ENCODE assay signal across 20 mouse cellular contexts in genomic region chr12:111203945-111204344, GRCm38 (mm10). TPM values are rescaled to one million over a fixed set of nuclear protein-coding genes. Genes with fewer than 3 reads are reported as not detected.
DNase-seq lines count a peak whose midpoint lies in the region; ATAC-seq lines count a peak whose summit lies in the region.
"Had no signal": no experiment of that assay in that cellular context is flagged by ENCODE, and none has a peak within 500 bp of the region (broad histone marks: within the 10 kb centered on the region; RNA-seq: fewer than 3 reads in every experiment).

No protein-coding gene starts in this region.

- H3K4me1 ChIP-seq in hindbrain, embryonic 15.5 days (replicated peaks) = peaks cover 21% of the 10 kb centered on the region
- peaks cover 12% of the 10 kb centered on the region for H3K4me1 ChIP-seq in hindbrain, embryonic 10.5 days (replicated peaks)
- H3K4me1 ChIP-seq in midbrain, embryonic 14.5 days (ENCODE audit: control insufficient read depth, insufficient read depth, low read length) = peaks cover 7% of the 10 kb centered on the region
- peaks cover 12% of the 10 kb centered on the region for H3K4me1 ChIP-seq in midbrain, embryonic 10.5 days
- peaks cover 20% of the 10 kb centered on the region for H3K4me1 ChIP-seq in midbrain, embryonic 15.5 days

- no peak overlapping the region for H3K4me3 ChIP-seq in hindbrain, embryonic 15.5 days
- no peak overlapping the region for H3K4me3 ChIP-seq in hindbrain, embryonic 10.5 days
- no peak overlapping the region for H3K4me3 ChIP-seq in midbrain, embryonic 14.5 days (replicated peaks; ENCODE audit: low read depth, low read length)
- H3K4me3 ChIP-seq in midbrain, embryonic 10.5 days = no peak overlapping the region
- no peak overlapping the region for H3K4me3 ChIP-seq in midbrain, embryonic 15.5 days
- H3K4me3 ChIP-seq: embryonic facial prominence, embryonic 12.5 days; heart, embryonic 10.5 days had no signal

- peak; percentile 12 for DNase-seq in embryo, embryonic 11 days
- no peak for DNase-seq in embryo, embryonic 10.5 days (ENCODE audit: low spot score)
- no peak for DNase-seq in hindbrain, embryonic 10.5 days (ENCODE audit: low spot score)
- peak; percentile 73 for DNase-seq in midbrain, embryonic 14.5 days
- no peak for DNase-seq in midbrain, embryonic 10.5 days (ENCODE audit: low spot score)
- no peak for DNase-seq in adrenal gland, postnatal 14 days
- DNase-seq: adrenal gland, postnatal 25 days; cerebellum, postnatal 25 days; gastrocnemius, postnatal 25 days; heart, postnatal 14 days; kidney, postnatal 14 days; liver; lung, adult 2 months had no signal

- no peak overlapping the region for H3K4me2 ChIP-seq in hindbrain, embryonic 15.5 days
- H3K4me2 ChIP-seq in midbrain, embryonic 14.5 days (ENCODE audit: low read length) = no peak overlapping the region
- no peak overlapping the region for H3K4me2 ChIP-seq in midbrain, embryonic 15.5 days
- H3K4me2 ChIP-seq: embryonic facial prominence, embryonic 12.5 days had no signal

- H3K27ac ChIP-seq in hindbrain, embryonic 15.5 days (replicated peaks) = peak overlapping the region; percentile 13; the same call in 1 of the 2 replicates
- H3K27ac ChIP-seq in hindbrain, embryonic 10.5 days = no peak overlapping the region
- 0 out of 2 replicates have a peak overlapping the region, but pooled peaks have one; percentile 55 for H3K27ac ChIP-seq in midbrain, embryonic 14.5 days (replicated peaks; ENCODE audit: low read depth, low read length)
- no peak overlapping the region for H3K27ac ChIP-seq in midbrain, embryonic 10.5 days (replicated peaks)
- H3K27ac ChIP-seq in midbrain, embryonic 15.5 days = peak overlapping the region; percentile 49
- H3K27ac ChIP-seq: embryonic facial prominence, embryonic 12.5 days; heart, embryonic 10.5 days had no signal

- H3K9me3 ChIP-seq in hindbrain, embryonic 15.5 days = no peaks in the 10 kb centered on the region
- H3K9me3 ChIP-seq in hindbrain, embryonic 10.5 days = no peaks in the 10 kb centered on the region
- no peaks in the 10 kb centered on the region for H3K9me3 ChIP-seq in midbrain, embryonic 14.5 days (ENCODE audit: control insufficient read depth, low read length)
- H3K9me3 ChIP-seq in midbrain, embryonic 10.5 days (replicated peaks) = no peaks in the 10 kb centered on the region
- no peaks in the 10 kb centered on the region for H3K9me3 ChIP-seq in midbrain, embryonic 15.5 days
- H3K9me3 ChIP-seq: embryonic facial prominence, embryonic 12.5 days; heart, embryonic 10.5 days had no signal

- WGBS in hindbrain, embryonic 15.5 days = 31% methylated on average over 3 of the region's 3 CpGs
- WGBS in hindbrain, embryonic 10.5 days = 68% methylated on average over 3 of the region's 3 CpGs
- WGBS in midbrain, embryonic 14.5 days = 32% methylated on average over 3 of the region's 3 CpGs
- WGBS in midbrain, embryonic 10.5 days = 74% methylated on average over 3 of the region's 3 CpGs
- WGBS in midbrain, embryonic 15.5 days = 42% methylated on average over 3 of the region's 3 CpGs

- no peak for ATAC-seq in hindbrain, embryonic 15.5 days (ENCODE audit: low FRiP score, low read depth)
- ATAC-seq in midbrain, embryonic 14.5 days (ENCODE audit: low FRiP score, low TSS enrichment) = no peak
- no peak; the same call in 1 of the 2 replicates for ATAC-seq in midbrain, embryonic 15.5 days (replicated peaks)
- ATAC-seq: intestine, postnatal 0 days had no signal

- no peak overlapping the region for H3K9ac ChIP-seq in hindbrain, embryonic 15.5 days
- no peak overlapping the region for H3K9ac ChIP-seq in midbrain, embryonic 14.5 days (replicated peaks; ENCODE audit: low read length)
- H3K9ac ChIP-seq in midbrain, embryonic 15.5 days = no peak overlapping the region
- H3K9ac ChIP-seq: embryonic facial prominence, embryonic 12.5 days had no signal

- H3K27me3 ChIP-seq in hindbrain, embryonic 15.5 days = no peaks in the 10 kb centered on the region
- H3K27me3 ChIP-seq in hindbrain, embryonic 10.5 days (ENCODE audit: insufficient read depth, poor library complexity, severe bottlenecking) = no peaks in the 10 kb centered on the region
- no peaks in the 10 kb centered on the region for H3K27me3 ChIP-seq in midbrain, embryonic 14.5 days (ENCODE audit: control insufficient read depth, insufficient read depth, low read length)
- H3K27me3 ChIP-seq in midbrain, embryonic 10.5 days (ENCODE audit: low read depth, poor library complexity, severe bottlenecking) = no peaks in the 10 kb centered on the region
- H3K27me3 ChIP-seq in midbrain, embryonic 15.5 days (replicated peaks) = no peaks in the 10 kb centered on the region
- H3K27me3 ChIP-seq: CH12.LX; embryonic facial prominence, embryonic 12.5 days had no signal

- no peaks in the 10 kb centered on the region for H3K36me3 ChIP-seq in hindbrain, embryonic 15.5 days
- peaks cover 13% of the 10 kb centered on the region; the same call in 1 of the 2 replicates for H3K36me3 ChIP-seq in hindbrain, embryonic 10.5 days
- H3K36me3 ChIP-seq in midbrain, embryonic 14.5 days (ENCODE audit: control insufficient read depth, insufficient read depth, low read length) = no peaks in the 10 kb centered on the region
- H3K36me3 ChIP-seq in midbrain, embryonic 10.5 days = peaks cover 4% of the 10 kb centered on the region; the same call in 1 of the 2 replicates
- no peaks in the 10 kb centered on the region for H3K36me3 ChIP-seq in midbrain, embryonic 15.5 days (replicated peaks)
- H3K36me3 ChIP-seq: embryonic facial prominence, embryonic 12.5 days; heart, embryonic 10.5 days had no signal

RNA-seq across cellular contexts. Expression of gene 4930595D18Rik, which starts 19.7 kb away (rescaled TPM):
- not detected in 2 replicates for polyA plus RNA-seq in hindbrain, embryonic 15.5 days (2015; fragmentation: Nextera tagmentation; extraction: Ambion mirVana)
- not detected in 2 replicates for polyA plus RNA-seq in hindbrain, embryonic 10.5 days (2016; fragmentation: Nextera tagmentation; extraction: Ambion mirVana)
- polyA plus RNA-seq in midbrain, embryonic 14.5 days (2014; fragmentation: Nextera tagmentation; extraction: Ambion mirVana) = not detected in 2 replicates
- polyA plus RNA-seq in midbrain, embryonic 10.5 days (2016; fragmentation: Nextera tagmentation; extraction: Ambion mirVana) = not detected in 2 replicates
- 0.21 TPM in 1 of 2 replicates, not detected in the other for polyA plus RNA-seq in midbrain, embryonic 15.5 days (2015; fragmentation: Nextera tagmentation; extraction: Ambion mirVana)
- not detected in 2 replicates for total RNA-seq in adrenal gland, postnatal 14 days (2021)
- total RNA-seq: adrenal gland, postnatal 25 days; CH12.LX; gastrocnemius, postnatal 25 days; heart, postnatal 14 days; left cerebral cortex, postnatal 10 days had no signal
- polyA plus RNA-seq: embryonic facial prominence, embryonic 12.5 days; heart, embryonic 10.5 days; intestine, postnatal 0 days; lung, adult 2 months had no signal

RNA-seq across cellular contexts. Expression of gene Traf3, which starts 37.8 kb away (rescaled TPM):
- 18.6 and 18.7 TPM in 2 replicates for polyA plus RNA-seq in hindbrain, embryonic 15.5 days (2015; fragmentation: Nextera tagmentation; extraction: Ambion mirVana)
- 11.0 and 13.9 TPM in 2 replicates for polyA plus RNA-seq in hindbrain, embryonic 10.5 days (2016; fragmentation: Nextera tagmentation; extraction: Ambion mirVana)
- polyA plus RNA-seq in midbrain, embryonic 14.5 days (2014; fragmentation: Nextera tagmentation; extraction: Ambion mirVana) = 22.0 and 28.4 TPM in 2 replicates
- 11.5 and 15.0 TPM in 2 replicates for polyA plus RNA-seq in midbrain, embryonic 10.5 days (2016; fragmentation: Nextera tagmentation; extraction: Ambion mirVana)
- polyA plus RNA-seq in midbrain, embryonic 15.5 days (2015; fragmentation: Nextera tagmentation; extraction: Ambion mirVana) = 20.7 and 20.8 TPM in 2 replicates
- total RNA-seq in adrenal gland, postnatal 14 days (2021) = 19.3 and 24.9 TPM in 2 replicates

Comparison
In these comparisons a context has a peak if more than half of its experiments do, and no peak if none do; other contexts are left out.
1. DNase-seq: peak in embryo, embryonic 11 days (single experiment) and midbrain, embryonic 14.5 days (single experiment); none in embryo, embryonic 10.5 days (single experiment), hindbrain, embryonic 10.5 days (single experiment), midbrain, embryonic 10.5 days (single experiment) and adrenal gland, postnatal 14 days (single experiment).
2. H3K27ac ChIP-seq: peak in hindbrain, embryonic 15.5 days (single experiment), midbrain, embryonic 14.5 days (single experiment) and midbrain, embryonic 15.5 days (single experiment); none in hindbrain, embryonic 10.5 days (single experiment) and midbrain, embryonic 10.5 days (single experiment).